Mouse (Mus musculus): ENCODE measurements at regions not wholly inside any gene's neighbourhood (a gene's known extent, or its start where the extent isn't known, plus 50 kb on each side); places are given as distances from the start of the nearest gene placed in this dataset.

DNA sequence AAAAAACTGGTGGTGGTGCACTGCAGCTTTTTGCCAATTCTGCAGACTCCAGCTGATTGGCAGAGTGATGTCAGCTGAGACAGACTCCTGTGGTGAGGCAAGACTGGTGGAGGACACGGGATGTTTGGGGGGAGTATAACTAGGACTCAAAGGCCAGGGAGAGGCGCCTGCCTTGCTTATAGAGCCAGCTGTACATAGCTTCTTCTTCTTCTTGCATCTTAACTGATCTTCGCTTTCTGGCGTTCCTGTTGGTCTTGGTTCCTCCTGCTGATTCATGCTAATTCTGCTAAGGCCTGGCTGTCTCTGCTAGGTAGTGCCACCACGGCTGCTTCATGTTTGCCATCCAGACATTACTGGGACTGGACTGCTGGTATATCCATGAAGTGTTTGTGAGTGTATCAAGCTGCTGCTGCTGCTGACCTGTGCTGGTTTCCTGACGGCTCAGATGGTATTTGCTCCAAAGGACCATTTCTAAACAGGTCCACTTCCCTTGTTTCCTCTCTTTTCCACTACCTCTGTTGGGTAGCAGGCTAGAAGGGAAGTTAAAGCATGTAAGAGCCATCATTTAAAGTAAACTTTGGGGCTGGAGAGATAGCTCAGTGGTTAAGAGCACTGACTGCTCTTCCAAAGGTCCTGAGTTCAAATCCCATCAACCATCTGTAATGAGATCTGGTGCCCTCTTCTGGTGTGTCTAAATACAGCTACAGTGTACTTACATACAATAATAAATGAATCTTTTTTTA is 53.2 kb upstream of the Eml4 start:
- no peak overlapping the region for H3K4me3 ChIP-seq (ENCODE audit: low read depth, low read length)
- H3K9ac ChIP-seq (ENCODE audit: low read depth, low read length): no peak overlapping the region
- no peak overlapping the region for H3K27ac ChIP-seq (ENCODE audit: low read length)
- H3K4me2 ChIP-seq (ENCODE audit: low read length): no peak overlapping the region
- ATAC-seq: no peak
- WGBS: 71% methylated on average over 6 of the region's 6 CpGs
- no peaks in the 10 kb centered on the region for H3K36me3 ChIP-seq (ENCODE audit: control insufficient read depth, insufficient read depth, low read length)
- no peaks in the 10 kb centered on the region; the same call in 1 of the 2 replicates for H3K9me3 ChIP-seq (replicated peaks; ENCODE audit: control insufficient read depth, low read length, poor library complexity, severe bottlenecking)
- no peaks in the 10 kb centered on the region for H3K27me3 ChIP-seq (ENCODE audit: control insufficient read depth, insufficient read depth, low read depth, low read length)
- no peaks in the 10 kb centered on the region for H3K4me1 ChIP-seq (ENCODE audit: control insufficient read depth, insufficient read depth, low read length)

Data from midbrain, embryonic 16.5 days (tissue).